Mouse (Mus musculus) MEL (cell line): ENCODE measurements around the gene Sgpl1. TPM values are rescaled to one million over a fixed set of nuclear protein-coding genes. Genes with fewer than 3 reads are reported as not detected.

Experiments
- DNase-seq: peaks from one replicate; pipeline ENCODE4 v3.0.0; 2011; ENCODE audit warnings: low read depth, low spot score
- H3K27ac ChIP-seq: 2 replicates; pipeline ENCODE4 v1.5.1; 2012; ENCODE audit warnings: low read depth, mild to moderate bottlenecking, control low read depth, low read length, moderate library complexity; ENCODE audit not compliant: control insufficient read depth
- H3K27me3 ChIP-seq, 2 experiments: fragments of 150-350 bp in 1 of 2; sonication (generic) in 1 of 2; 2 replicates each; pipeline ENCODE4 v1.6.1; 2012; ENCODE audit warnings: low read length in 2 of 2, mild to moderate bottlenecking in 2 of 2, improper control_type of control experiment in 1 of 2, moderate library complexity in 1 of 2; ENCODE audit not compliant: insufficient read depth in 2 of 2, control insufficient read depth in 1 of 2
- H3K36me3 ChIP-seq, 2 experiments: 2 replicates each; pipeline ENCODE4 v1.6.1; 2012 to 2014; ENCODE audit warnings: low read length in 2 of 2, improper control_type of control experiment in 1 of 2, inconsistent platforms in 1 of 2, mild to moderate bottlenecking in 1 of 2; ENCODE audit not compliant: insufficient read depth in 2 of 2, control insufficient read depth in 1 of 2
- H3K4me1 ChIP-seq, 2 experiments: fragments of 150-350 bp in 1 of 2; sonication (generic) in 1 of 2; 2 replicates each; pipeline ENCODE4 v1.6.1; 2012; ENCODE audit warnings: low read length in 2 of 2, improper control_type of control experiment in 1 of 2, mild to moderate bottlenecking in 1 of 2; ENCODE audit not compliant: insufficient read depth in 2 of 2, control insufficient read depth in 1 of 2
- H3K4me3 ChIP-seq, 2 experiments: fragments of 150-350 bp in 1 of 2; sonication (generic) in 1 of 2; 2 replicates each; pipeline ENCODE4 v1.5.1; 2012; ENCODE audit warnings: low read depth in 2 of 2, low read length in 2 of 2, mild to moderate bottlenecking in 2 of 2, moderate library complexity in 2 of 2, control low read depth in 1 of 2, improper control_type of control experiment in 1 of 2; ENCODE audit not compliant: control insufficient read depth in 1 of 2, insufficient read depth in 1 of 2
- H3K79me2 ChIP-seq: 2 replicates; pipeline ENCODE4 v1.6.1; 2012; ENCODE audit warnings: mild to moderate bottlenecking, low read length, moderate library complexity; ENCODE audit not compliant: control insufficient read depth, poor library complexity, insufficient read depth
- H3K9ac ChIP-seq: 2 replicates; pipeline ENCODE4 v1.6.1; 2012; ENCODE audit warnings: low read depth, mild to moderate bottlenecking, control low read depth, low read length, moderate library complexity; ENCODE audit not compliant: control insufficient read depth, poor library complexity, severe bottlenecking
- H3K9me3 ChIP-seq: fragments of 150-350 bp; sonication (generic); replicated peaks from 2 replicates; pipeline ENCODE4 v1.6.1; 2012; ENCODE audit warnings: mild to moderate bottlenecking, low read length, improper control_type of control experiment, moderate library complexity; ENCODE audit not compliant: insufficient read depth
- CHD2 ChIP-seq: IDR thresholded peaks from 2 replicates; pipeline ENCODE4 v1.6.1; 2011; ENCODE audit warnings: low read length, improper control_type of control experiment
- CTCF ChIP-seq, 3 experiments: IDR thresholded peaks in 2 of 3; conservative IDR thresholded peaks in 1 of 3; 2 replicates each; pipeline ENCODE4 v1.5.1; 2011 to 2012; ENCODE audit warnings: low read length in 3 of 3, low read depth in 2 of 3, mild to moderate bottlenecking in 2 of 3, improper control_type of control experiment in 1 of 3, inconsistent platforms in 1 of 3, mixed read lengths in 1 of 3, moderate library complexity in 1 of 3; ENCODE audit not compliant: control insufficient read depth in 1 of 3, insufficient read depth in 1 of 3, poor library complexity in 1 of 3, severe bottlenecking in 1 of 3
- E2F4 ChIP-seq: IDR thresholded peaks from 2 replicates; pipeline ENCODE4 v1.6.1; 2011; ENCODE audit warnings: low read depth, low read length, improper control_type of control experiment, borderline replicate concordance
- GABPA ChIP-seq: IDR thresholded peaks from 2 replicates; pipeline ENCODE4 v1.6.1; 2012; ENCODE audit warnings: low read depth, mild to moderate bottlenecking, inconsistent platforms, low read length, improper control_type of control experiment, moderate library complexity
- GATA1 ChIP-seq: IDR thresholded peaks from 2 replicates; pipeline ENCODE4 v1.6.1; 2011; ENCODE audit warnings: low read depth, low read length, improper control_type of control experiment
- HCFC1 ChIP-seq: IDR thresholded peaks from 2 replicates; pipeline ENCODE4 v1.6.1; 2012; ENCODE audit warnings: low read depth, mild to moderate bottlenecking, inconsistent platforms, low read length, improper control_type of control experiment, moderate library complexity
- JUND ChIP-seq: IDR thresholded peaks from 2 replicates; pipeline ENCODE4 v1.6.1; 2011; ENCODE audit warnings: low read depth, mild to moderate bottlenecking, improper control_type of control experiment, low read length
- MAX ChIP-seq: IDR thresholded peaks from 2 replicates; pipeline ENCODE4 v1.6.1; 2011; ENCODE audit warnings: low read length, improper control_type of control experiment
- MYB ChIP-seq: IDR thresholded peaks from 2 replicates; pipeline ENCODE4 v1.6.1; 2011; ENCODE audit warnings: mild to moderate bottlenecking, low read depth, low read length, improper control_type of control experiment
- MYC ChIP-seq: IDR thresholded peaks from 2 replicates; pipeline ENCODE4 v1.6.1; 2011; ENCODE audit warnings: low read depth, mild to moderate bottlenecking, low read length, improper control_type of control experiment, moderate library complexity
- POLR2A ChIP-seq, 2 experiments: IDR thresholded peaks; 2 replicates each; pipeline ENCODE4 v1.6.1; 2011 to 2012; ENCODE audit warnings: low read length in 2 of 2, mild to moderate bottlenecking in 2 of 2, control low read depth in 1 of 2, improper control_type of control experiment in 1 of 2, low read depth in 1 of 2, moderate library complexity in 1 of 2; ENCODE audit not compliant: control insufficient read depth in 1 of 2, insufficient read depth in 1 of 2, poor library complexity in 1 of 2
- POLR2AphosphoS2 ChIP-seq: IDR thresholded peaks from 2 replicates; pipeline ENCODE4 v1.6.1; 2011; ENCODE audit warnings: low read length, improper control_type of control experiment
- RAD21 ChIP-seq: IDR thresholded peaks from 2 replicates; pipeline ENCODE4 v1.6.1; 2011; ENCODE audit warnings: mild to moderate bottlenecking, low read depth, low read length, improper control_type of control experiment
- TBP ChIP-seq: IDR thresholded peaks from 2 replicates; pipeline ENCODE4 v1.8.0; 2011; ENCODE audit warnings: low read depth, low read length, improper control_type of control experiment
- UBTF ChIP-seq: IDR thresholded peaks from 2 replicates; pipeline ENCODE4 v1.6.1; 2012; ENCODE audit warnings: low read depth, mild to moderate bottlenecking, inconsistent platforms, low read length, improper control_type of control experiment, moderate library complexity, borderline replicate concordance; ENCODE audit not compliant: insufficient read depth
- USF1 ChIP-seq: IDR thresholded peaks from 2 replicates; pipeline ENCODE4 v1.6.1; 2014; ENCODE audit warnings: low read depth, mild to moderate bottlenecking, inconsistent platforms, low read length, improper control_type of control experiment, moderate library complexity
- ZNF384 ChIP-seq: IDR thresholded peaks from 2 replicates; pipeline ENCODE4 v1.6.1; 2012; ENCODE audit warnings: low read depth, mild to moderate bottlenecking, inconsistent platforms, low read length, improper control_type of control experiment
- polyA plus RNA-seq, 2 experiments: library from polyadenylated mRNA; stranded (reverse) in 1 of 2; unstranded in 1 of 2; fragments of >175 nt in 1 of 2; fragments of >200 nt in 1 of 2; gene quantifications; 2 replicates each; pipeline versions ENCODE4 v1.2.1 to v1.2.4; 2012; ENCODE audit warnings: low replicate concordance in 2 of 2, low read depth in 1 of 2; ENCODE audit not compliant: insufficient read length in 2 of 2, insufficient read depth in 1 of 2, missing spikeins in 1 of 2
- total RNA-seq: library from RNA; depleted of rRNA; stranded (reverse); fragments of 300-350 nt; gene quantifications from 2 replicates; pipeline ENCODE4 v1.2.3, GENCODE M21; 2012

The Sgpl1 gene
- total and polyA plus RNA-seq, 3 experiments = 8.7 to 11.7 TPM; not detected in 1

DNA sequence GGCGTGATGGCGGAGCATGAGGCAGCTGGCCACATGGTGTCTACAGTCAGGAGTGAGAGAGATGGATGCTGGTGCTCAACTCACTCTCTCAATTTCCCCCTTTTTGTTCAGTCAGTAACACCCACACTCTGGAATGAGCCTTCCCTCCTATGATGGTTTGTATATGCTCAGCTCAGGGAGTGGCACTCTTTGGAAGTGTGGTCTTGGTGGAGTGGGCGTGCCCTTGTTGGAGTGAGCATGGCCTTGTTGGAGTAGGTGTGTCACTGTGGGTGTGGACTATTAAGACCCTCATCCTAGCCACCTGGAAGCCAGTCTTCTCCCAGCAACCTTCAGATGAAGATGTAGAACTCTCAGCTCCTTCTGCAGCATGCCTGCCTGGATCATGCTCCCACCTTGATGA is 71.9 kb downstream of the Sgpl1 start:
- no peak overlapping the region for H3K9ac ChIP-seq
- H3K36me3 ChIP-seq = no peaks in the 10 kb centered on the region
- TF ChIP-seq POLR2A (IDR thresholded peaks at IDR 0.05; ENCODE audit: control insufficient read depth in 1 of 2, insufficient read depth in 1 of 2, low read depth in 1 of 2, low read length in 2 of 2, poor library complexity in 1 of 2) = no peak
- TF ChIP-seq USF1 = no peak
- no peak for TF ChIP-seq GABPA
- TF ChIP-seq CTCF (IDR thresholded peaks at IDR 0.05 in 2 of 3, conservative IDR thresholded peaks at IDR 0.05 in 1 of 3; ENCODE audit: control insufficient read depth in 1 of 3, insufficient read depth in 1 of 3, low read depth in 2 of 3, low read length in 3 of 3, poor library complexity in 1 of 3, severe bottlenecking in 1 of 3) = no peak
- no peak for TF ChIP-seq UBTF
- no peak for TF ChIP-seq MAX
- no peak for TF ChIP-seq MYC
- no peak for TF ChIP-seq GATA1
- no peak for TF ChIP-seq HCFC1
- no peak for TF ChIP-seq ZNF384
- TF ChIP-seq MYB = no peak
- TF ChIP-seq, all 39 proteins: peak for 0
- Histone ChIP-seq H3K27me3 (peaks cover 0 to 3% of the 10 kb centered on the region in 2 experiments; a peak in 2 of 4 replicates), H3K79me2 (no peaks in the 10 kb centered on the region), H3K27ac (no peak overlapping the region), H3K9me3 (no peaks in the 10 kb centered on the region), H3K4me1 (peaks cover 0 to 3% of the 10 kb centered on the region in 2 experiments; a peak in 2 of 4 replicates), H3K4me3 (no peak overlapping the region)
- DNase-seq = no peak

DNA sequence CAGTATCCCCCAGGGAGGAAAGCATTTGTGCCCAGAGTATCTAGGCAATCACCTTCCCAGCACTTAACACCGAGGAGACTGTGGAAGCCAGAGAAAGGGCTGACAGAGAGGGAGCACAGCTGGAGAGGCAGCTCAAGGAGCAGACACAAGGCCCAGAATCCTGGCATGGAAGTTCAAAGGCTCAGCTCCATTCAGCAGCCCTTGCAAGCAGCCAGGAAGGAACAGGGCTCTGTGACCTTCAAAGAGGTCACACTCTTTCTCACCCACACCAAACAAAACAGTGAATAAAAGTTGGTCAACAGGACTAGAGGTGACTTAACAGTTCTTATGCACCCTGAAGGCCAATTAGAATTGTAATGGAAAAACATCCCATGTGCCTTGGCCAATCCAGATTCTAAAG is 72.9 kb downstream of the Sgpl1 start:
- H3K36me3 ChIP-seq = no peaks in the 10 kb centered on the region
- H3K4me1 ChIP-seq = peaks cover 0 to 3% of the 10 kb centered on the region in 2 experiments; a peak in 2 of 4 replicates
- H3K27me3 ChIP-seq = peaks cover 0 to 3% of the 10 kb centered on the region in 2 experiments; a peak in 2 of 4 replicates
- no peak for TF ChIP-seq MAX
- no peak for TF ChIP-seq E2F4
- no peak for TF ChIP-seq TBP
- TF ChIP-seq CHD2 = no peak
- no peak for TF ChIP-seq HCFC1
- TF ChIP-seq USF1 = no peak
- no peak for TF ChIP-seq POLR2AphosphoS2
- TF ChIP-seq CTCF (IDR thresholded peaks at IDR 0.05 in 2 of 3, conservative IDR thresholded peaks at IDR 0.05 in 1 of 3; ENCODE audit: control insufficient read depth in 1 of 3, insufficient read depth in 1 of 3, low read depth in 2 of 3, low read length in 3 of 3, poor library complexity in 1 of 3, severe bottlenecking in 1 of 3) = no peak
- TF ChIP-seq RAD21 = no peak
- no peak for TF ChIP-seq JUND
- no peaks in the 10 kb centered on the region for H3K9me3 ChIP-seq
- H3K79me2 ChIP-seq = no peaks in the 10 kb centered on the region
- no peak for DNase-seq
- no peak overlapping the region for H3K4me3 ChIP-seq
- no peak overlapping the region for H3K9ac ChIP-seq
- no peak overlapping the region for H3K27ac ChIP-seq
